Mouse (Mus musculus): Measurements from ENCODE around the gene Casp9. TPM values are rescaled to one million over a fixed set of nuclear protein-coding genes. Genes with fewer than 3 reads are reported as not detected.

Gene Casp9
- total RNA-seq, 1 experiment, result 6.1 TPM

DNA sequence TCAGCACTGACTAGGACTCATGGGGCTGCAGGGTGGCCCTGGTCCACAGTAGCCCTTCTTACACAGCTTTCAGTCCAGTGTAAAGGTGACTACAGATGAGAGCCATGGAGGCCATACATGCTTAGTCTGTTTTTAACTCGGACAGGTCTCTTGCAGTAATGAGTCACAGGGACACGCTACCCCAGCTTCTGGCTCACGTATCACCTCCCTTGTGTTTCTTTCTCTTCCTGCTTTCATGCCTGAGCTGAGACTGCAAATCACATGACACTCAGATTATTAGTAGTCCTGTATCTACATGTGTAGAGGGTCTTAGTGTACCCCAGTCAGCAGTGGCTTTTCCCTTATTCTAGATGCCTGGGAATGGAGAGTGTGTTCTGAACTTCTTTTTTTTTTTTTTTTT, 28.4 kb upstream of the Casp9 start:
- in situ Hi-C loops (cut with MboI; ENCODE audit: low sequenced_read_pairs in 2 of 2, unreplicated experiment in 2 of 2), result no loop called here
- no peak overlapping the region for H3K9ac ChIP-seq (ENCODE audit: insufficient read depth, low read depth, low read length, poor library complexity, severe bottlenecking)

DNA sequence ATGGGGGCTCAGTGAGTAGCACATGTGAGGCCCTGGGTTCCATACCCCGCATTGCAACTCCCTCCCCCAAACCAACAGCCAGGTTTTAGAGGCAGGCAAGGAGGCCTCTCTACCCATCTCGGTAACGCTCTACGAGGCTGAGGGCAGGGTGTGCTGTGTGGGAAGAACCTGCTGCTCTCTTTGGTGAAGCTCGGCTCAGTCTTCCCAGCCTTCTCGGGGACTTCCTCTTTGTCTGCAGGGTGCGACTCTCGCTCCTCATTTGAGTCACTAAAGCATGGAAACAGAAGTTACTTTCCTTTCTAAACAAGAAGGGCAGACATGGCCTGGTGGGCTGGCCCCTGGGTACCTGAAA, 27.1 kb upstream of the Casp9 start:
- no peak for DNase-seq (ENCODE audit: low read depth, low spot score)
- Histone ChIP-seq H3K9ac (ENCODE audit: insufficient read depth, low read depth, low read length, poor library complexity, severe bottlenecking) (no peak overlapping the region), H3K4me3 (ENCODE audit: insufficient read depth in 1 of 2, low read depth in 1 of 2, low read length in 2 of 2, poor library complexity in 1 of 2, severe bottlenecking in 1 of 2) (no peak overlapping the region), H3K27ac (ENCODE audit: insufficient read depth, low read depth, low read length, poor library complexity, severe bottlenecking) (no peak overlapping the region; the same call in 1 of the 2 replicates), H3K36me3 (ENCODE audit: control insufficient read depth, insufficient read depth, low read length, poor library complexity, severe bottlenecking) (peaks cover 32% of the 10 kb centered on the region), H3K4me1 (ENCODE audit: control insufficient read depth in 2 of 2, insufficient read depth in 2 of 2, low read length in 2 of 2, poor library complexity in 1 of 2) (peaks cover 0 to 5% of the 10 kb centered on the region in 2 experiments; a peak in 2 of 4 replicates), H3K9me3 (ENCODE audit: control insufficient read depth, insufficient read depth, low read depth, low read length) (no peaks in the 10 kb centered on the region)
- in situ Hi-C loops (cut with MboI; ENCODE audit: low sequenced_read_pairs in 2 of 2, unreplicated experiment in 2 of 2), result no loop called here
- no peak for TF ChIP-seq ZNF384 (IDR thresholded peaks at IDR 0.05; ENCODE audit: low read depth, low read length)
- no peak for TF ChIP-seq ZC3H11A (IDR thresholded peaks at IDR 0.05; ENCODE audit: borderline replicate concordance, low read depth, low read length)
- no peak for TF ChIP-seq HCFC1 (IDR thresholded peaks at IDR 0.05; ENCODE audit: borderline replicate concordance, insufficient read depth, low read length)
- no peak for TF ChIP-seq MAFK (IDR thresholded peaks at IDR 0.05; ENCODE audit: insufficient read depth, low read depth, low read length)
- TF ChIP-seq CHD2 (IDR thresholded peaks at IDR 0.05; ENCODE audit: low read depth, low read length), result no peak

More for the DNA sequence above, 28.4 kb upstream of the Casp9 start:
- DNase-seq (ENCODE audit: low read depth, low spot score), result no peak
- Histone ChIP-seq H3K4me3 (ENCODE audit: insufficient read depth in 1 of 2, low read depth in 1 of 2, low read length in 2 of 2, poor library complexity in 1 of 2, severe bottlenecking in 1 of 2) (no peak overlapping the region), H3K36me3 (ENCODE audit: control insufficient read depth, insufficient read depth, low read length, poor library complexity, severe bottlenecking) (peaks cover 25% of the 10 kb centered on the region), H3K4me1 (ENCODE audit: control insufficient read depth in 2 of 2, insufficient read depth in 2 of 2, low read length in 2 of 2, poor library complexity in 1 of 2) (peaks cover 0 to 5% of the 10 kb centered on the region in 2 experiments; a peak in 2 of 4 replicates), H3K9me3 (ENCODE audit: control insufficient read depth, insufficient read depth, low read depth, low read length) (no peaks in the 10 kb centered on the region), H3K27ac (ENCODE audit: insufficient read depth, low read depth, low read length, poor library complexity, severe bottlenecking) (no peak overlapping the region)
- no peak for TF ChIP-seq ZNF384 (IDR thresholded peaks at IDR 0.05; ENCODE audit: low read depth, low read length)
- no peak for TF ChIP-seq CHD2 (IDR thresholded peaks at IDR 0.05; ENCODE audit: low read depth, low read length)
- no peak for TF ChIP-seq MAFK (IDR thresholded peaks at IDR 0.05; ENCODE audit: insufficient read depth, low read depth, low read length)
- no peak for TF ChIP-seq ZC3H11A (IDR thresholded peaks at IDR 0.05; ENCODE audit: borderline replicate concordance, low read depth, low read length)
- no peak for TF ChIP-seq HCFC1 (IDR thresholded peaks at IDR 0.05; ENCODE audit: borderline replicate concordance, insufficient read depth, low read length)

DNA sequence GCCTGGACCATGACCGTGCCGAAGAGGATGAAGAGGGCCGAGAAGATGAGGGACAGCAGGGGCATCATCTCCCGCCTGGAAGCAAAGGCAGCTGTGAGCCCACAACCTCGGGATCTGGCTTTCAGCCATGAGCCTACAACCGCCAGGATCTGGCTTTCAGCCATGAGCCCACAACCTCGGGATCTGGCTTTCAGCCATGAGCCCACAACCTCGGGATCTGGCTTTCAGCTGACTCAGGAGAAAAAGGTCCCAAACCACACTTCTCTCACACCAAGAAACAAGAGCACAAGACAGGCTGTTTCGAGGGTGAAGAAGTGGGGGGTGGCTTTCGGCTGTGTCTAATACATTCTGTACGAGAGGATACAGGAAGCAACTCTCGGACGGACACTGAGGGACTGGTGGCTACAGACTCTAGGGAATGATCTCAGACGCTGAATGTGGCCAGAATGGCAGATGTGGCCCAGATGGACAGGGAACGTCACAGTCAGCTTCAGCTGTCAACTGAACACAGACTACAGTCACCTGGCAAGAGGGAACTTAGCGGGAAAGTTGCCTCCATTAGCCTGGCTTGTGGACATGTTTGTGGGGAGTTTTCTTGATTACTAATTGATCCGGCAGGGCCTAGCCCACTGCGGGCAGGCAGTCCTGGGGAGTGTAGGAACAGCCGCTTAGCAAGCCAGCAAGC, 26.6 kb upstream of the Casp9 start:
- H3K4me1 ChIP-seq (ENCODE audit: control insufficient read depth in 2 of 2, insufficient read depth in 2 of 2, low read length in 2 of 2, poor library complexity in 1 of 2), result peaks cover 0 to 5% of the 10 kb centered on the region in 2 experiments; a peak in 2 of 4 replicates
- no peaks in the 10 kb centered on the region for H3K9me3 ChIP-seq (ENCODE audit: control insufficient read depth, insufficient read depth, low read depth, low read length)
- peak overlapping the region in 1 of 2 experiments; percentile 48; a peak in 2 of 4 replicates for H3K4me3 ChIP-seq (ENCODE audit: insufficient read depth in 1 of 2, low read depth in 1 of 2, low read length in 2 of 2, poor library complexity in 1 of 2, severe bottlenecking in 1 of 2)
- H3K27ac ChIP-seq (ENCODE audit: insufficient read depth, low read depth, low read length, poor library complexity, severe bottlenecking), result no peak overlapping the region; the same call in 1 of the 2 replicates
- H3K36me3 ChIP-seq (ENCODE audit: control insufficient read depth, insufficient read depth, low read length, poor library complexity, severe bottlenecking), result peaks cover 32% of the 10 kb centered on the region
- in situ Hi-C loops (cut with MboI; ENCODE audit: low sequenced_read_pairs in 2 of 2, unreplicated experiment in 2 of 2), result no loop called here
- TF ChIP-seq MAFK (IDR thresholded peaks at IDR 0.05; ENCODE audit: insufficient read depth, low read depth, low read length), result peak; percentile 43; the same call in 1 of the 2 replicates
- no peak for TF ChIP-seq HCFC1 (IDR thresholded peaks at IDR 0.05; ENCODE audit: borderline replicate concordance, insufficient read depth, low read length)
- DNase-seq (ENCODE audit: low read depth, low spot score), result no peak
- no peak overlapping the region for H3K9ac ChIP-seq (ENCODE audit: insufficient read depth, low read depth, low read length, poor library complexity, severe bottlenecking)

DNA sequence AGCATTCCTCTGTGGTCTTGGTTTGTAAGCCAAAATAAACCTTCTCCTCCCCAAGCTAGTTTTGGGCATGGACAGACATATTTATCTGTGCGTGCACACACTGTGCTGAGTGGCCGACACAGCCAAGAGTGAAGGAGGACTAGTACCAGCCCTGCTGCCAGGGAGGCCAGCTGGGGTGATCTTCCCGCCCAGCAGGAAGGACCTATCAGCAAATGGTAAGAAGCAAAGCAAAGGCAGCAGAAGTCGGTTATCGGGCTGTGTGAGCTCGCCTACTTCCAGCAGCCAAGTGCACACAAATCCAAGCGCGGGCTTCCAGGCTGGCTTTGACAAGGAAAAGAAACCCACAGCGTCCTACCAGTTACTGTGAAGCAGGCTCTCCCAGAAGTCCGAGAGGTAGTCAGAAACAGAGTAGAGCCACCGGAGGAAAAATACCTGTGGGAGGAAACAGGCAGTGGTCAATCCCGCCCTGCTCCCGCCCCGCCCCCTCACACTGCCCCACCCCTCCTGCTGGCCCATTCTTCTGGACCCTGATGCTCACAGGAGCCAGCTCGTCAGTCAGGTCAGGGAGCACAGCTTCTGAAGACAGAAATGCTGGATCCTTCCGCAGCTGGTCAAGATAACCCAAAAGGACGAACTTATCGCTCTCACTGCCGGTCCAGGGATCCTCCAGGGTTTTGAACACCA, 25.9 kb upstream of the Casp9 start:
- peaks cover 32% of the 10 kb centered on the region for H3K36me3 ChIP-seq (ENCODE audit: control insufficient read depth, insufficient read depth, low read length, poor library complexity, severe bottlenecking)
- H3K4me3 ChIP-seq (ENCODE audit: insufficient read depth in 1 of 2, low read depth in 1 of 2, low read length in 2 of 2, poor library complexity in 1 of 2, severe bottlenecking in 1 of 2), result peak overlapping the region in 1 of 2 experiments; percentile 48; a peak in 2 of 4 replicates
- no peak for TF ChIP-seq ZC3H11A (IDR thresholded peaks at IDR 0.05; ENCODE audit: borderline replicate concordance, low read depth, low read length)
- no peak for TF ChIP-seq MAFK (IDR thresholded peaks at IDR 0.05; ENCODE audit: insufficient read depth, low read depth, low read length)
- TF ChIP-seq ZNF384 (IDR thresholded peaks at IDR 0.05; ENCODE audit: low read depth, low read length), result no peak
- no peak for TF ChIP-seq CHD2 (IDR thresholded peaks at IDR 0.05; ENCODE audit: low read depth, low read length)
- no peak for TF ChIP-seq HCFC1 (IDR thresholded peaks at IDR 0.05; ENCODE audit: borderline replicate concordance, insufficient read depth, low read length)
- H3K4me1 ChIP-seq (ENCODE audit: control insufficient read depth in 2 of 2, insufficient read depth in 2 of 2, low read length in 2 of 2, poor library complexity in 1 of 2), result peaks cover 0 to 5% of the 10 kb centered on the region in 2 experiments; a peak in 2 of 4 replicates
- H3K9ac ChIP-seq (ENCODE audit: insufficient read depth, low read depth, low read length, poor library complexity, severe bottlenecking), result 0 out of 2 replicates have a peak overlapping the region, but pooled peaks have one; percentile 12
- in situ Hi-C loops (cut with MboI; ENCODE audit: low sequenced_read_pairs in 2 of 2, unreplicated experiment in 2 of 2), result no loop called here
- H3K27ac ChIP-seq (ENCODE audit: insufficient read depth, low read depth, low read length, poor library complexity, severe bottlenecking), result no peak overlapping the region
- DNase-seq (ENCODE audit: low read depth, low spot score), result no peak
- no peaks in the 10 kb centered on the region for H3K9me3 ChIP-seq (ENCODE audit: control insufficient read depth, insufficient read depth, low read depth, low read length)
